Mouse (Mus musculus) inflammation-experienced regulatory T-cells, adult 6 months (primary cell): ENCODE measurements around the gene Polh. TPM values are rescaled to one million over a fixed set of nuclear protein-coding genes. Genes with fewer than 3 reads are reported as not detected.

Source experiments
- ATAC-seq: one replicate; pipeline ENCODE4 v1.8.0; 2017
- polyA plus RNA-seq, 3 experiments: library from polyadenylated mRNA; unstranded; fragments of 100-300 nt; shearing (Covaris generic); gene quantifications; one replicate each; pipeline ENCODE4 v1.2.1; 2017

Gene Polh
- polyA plus RNA-seq, 3 experiments from 2014 or later, result 6.4 to 20.1 (median 8.2) TPM

- ATAC-seq, result no peak
Observed at GRCm38 (mm10) chr17:46129741-46130498, 72.5 kb downstream of the Polh start.

- no peak for ATAC-seq
Observed at GRCm38 (mm10) chr17:46127814-46128493, 74.5 kb downstream of the Polh start.

GRCm38 (mm10) chr17:46126608-46127007, 75.8 kb downstream of the Polh start:
- ATAC-seq, result no peak

- ATAC-seq, result no peak
Observed at GRCm38 (mm10) chr17:46123953-46124700, 78.3 kb downstream of the Polh start.

- no peak for ATAC-seq
Observed at GRCm38 (mm10) chr17:46123285-46123684, 79.2 kb downstream of the Polh start.

GRCm38 (mm10) chr17:46122791-46123190, 79.7 kb downstream of the Polh start:
- ATAC-seq, result no peak

Other genes starting within 250 kb of the Polh start
- not detected for gene Vegfa, start 170.3 kb downstream of the Polh start, polyA plus RNA-seq
- gene Mrps18a, start 91.7 kb downstream of the Polh start, polyA plus RNA-seq, result 100 to 1,000 TPM in 2 of 3 experiments, 10 to 100 TPM in 1; 97.0 to 127 (median 110) TPM
- 1 to 10 TPM in 2 of 3 experiments, under 1 TPM in 1; 0.94 to 2.3 (median 1.3) TPM for gene Rsph9, start 58.4 kb downstream of the Polh start, polyA plus RNA-seq
- gene Mad2l1bp, start 49.1 kb downstream of the Polh start, polyA plus RNA-seq, result 10 to 100 TPM; 47.3 to 55.4 (median 53.1) TPM
- 10 to 100 TPM; 47.8 to 71.3 (median 51.3) TPM for gene Gtpbp2, start 41.6 kb downstream of the Polh start, polyA plus RNA-seq
- gene Xpo5, start 137 bp upstream of the Polh start, polyA plus RNA-seq, result 10 to 100 TPM; 24.9 to 35.4 (median 28.8) TPM
- gene Polr1c, start 45.4 kb upstream of the Polh start, polyA plus RNA-seq, result 100 to 1,000 TPM in 2 of 3 experiments, 10 to 100 TPM in 1; 76.3 to 119 (median 100) TPM
- gene Yipf3, start 45.4 kb upstream of the Polh start, polyA plus RNA-seq, result 10 to 100 TPM; 44.2 to 58.7 (median 47.1) TPM
- under 1 TPM in 1 of 3 experiments, not detected in 2; 0.28 TPM for gene Lrrc73, start 50.9 kb upstream of the Polh start, polyA plus RNA-seq
- gene Tjap1, start 80.4 kb upstream of the Polh start, polyA plus RNA-seq, result 10 to 100 TPM; 16.2 to 20.0 (median 19.1) TPM
- gene Dlk2, start 94.8 kb upstream of the Polh start, polyA plus RNA-seq, result not detected
- 1 to 10 TPM; 1.8 to 3.9 (median 2.8) TPM for gene Abcc10, start 125.7 kb upstream of the Polh start, polyA plus RNA-seq
- 1 to 10 TPM; 2.5 to 5.7 (median 3.9) TPM for gene Zfp318, start 181.1 kb upstream of the Polh start, polyA plus RNA-seq
- gene Crip3, start 226.3 kb upstream of the Polh start, polyA plus RNA-seq, result not detected
- gene Slc22a7, start 235.8 kb upstream of the Polh start, polyA plus RNA-seq, result not detected